12 mouse cellular contexts compared by ENCODE assay signal in genomic region chr11:89134211-89134610, GRCm38 (mm10).
"Had no signal": no experiment of that assay in that cellular context is flagged by ENCODE, and none has a peak within 500 bp of the region (broad histone marks: within the 10 kb centered on the region; RNA-seq: fewer than 3 reads in every experiment).

No protein-coding gene starts in this region.

- DNase-seq: retina, postnatal 1 day; right cerebral cortex, adult 18-20 months; right cerebral cortex, postnatal 14 days; right cerebral cortex, postnatal 25 days; right cerebral cortex, postnatal 4 days; spleen, adult 18-20 months; thymus, adult 18-20 months; thymus, adult 2 months; thymus, postnatal 14 days; thymus, postnatal 25 days; thymus, postnatal 36 days; thymus, postnatal 4 days had no signal
